Mouse (Mus musculus) adipose tissue, adult 10 weeks (tissue): ENCODE data around the gene Mafk. TPM values are rescaled to one million over a fixed set of nuclear protein-coding genes. Genes with fewer than 3 reads are reported as not detected.

Source experiments
- polyA plus RNA-seq: library from polyadenylated mRNA; stranded (reverse); fragments of 350-450 nt; fragmentation: Illumina TruSeq; extraction: RNeasy Lipid Tissue Mini Kit (QIAGEN cat#74804); gene quantifications from one replicate; pipeline ENCODE4 v1.2.3, GENCODE M21; 2014; ENCODE audit warnings: low read depth, low replicate concordance

The Mafk gene
- polyA plus RNA-seq, result 15.6 TPM

GRCm38 (mm10) chr5:139791227-139792158 lies at the start of gene Mafk:
TSS of gene Mafk (plus strand) at chr5:139791513.

GRCm38 (mm10) chr5:139775216-139775926 lies 15.9 kb upstream of the Mafk start, which contains the start of gene Ints1:
TSS of gene Ints1 (minus strand) at chr5:139775674.

GRCm38 (mm10) chr5:139819538-139820181 lies 28.3 kb downstream of the Mafk start, which contains the start of gene Tmem184a:
TSS of gene Tmem184a (minus strand) at chr5:139819917.

GRCm38 (mm10) chr5:139826357-139827055 lies 35.2 kb downstream of the Mafk start, which contains the start of the genes Gm26938 and Psmg3:
TSS of gene Gm26938 (minus strand) at chr5:139826407.
TSS of gene Psmg3 (minus strand) at chr5:139826885.

Other genes with a start within 250 kb of the Mafk start
- not detected for gene Uncx, start 248.0 kb upstream of the Mafk start, polyA plus RNA-seq
- 6.5 TPM for gene Micall2, start 55.2 kb upstream of the Mafk start, polyA plus RNA-seq
- 38.7 TPM for gene Ints1, start 15.8 kb upstream of the Mafk start, polyA plus RNA-seq
- gene Tmem184a, start 28.4 kb downstream of the Mafk start, polyA plus RNA-seq, result 13.7 TPM
- gene Gm26938, start 34.9 kb downstream of the Mafk start, polyA plus RNA-seq, result not detected
- 17.3 TPM for gene Psmg3, start 35.4 kb downstream of the Mafk start, polyA plus RNA-seq
- 0.88 TPM for gene Elfn1, start 116.4 kb downstream of the Mafk start, polyA plus RNA-seq